Mouse (Mus musculus) lung, postnatal 0 days (tissue): Measurements from ENCODE around the gene Cldn8.

Source experiments
- CTCF ChIP-seq: IDR thresholded peaks from 2 replicates; pipeline ENCODE4 v1.5.1; 2016; ENCODE audit warnings: antibody characterized with exemption, mild to moderate bottlenecking
- EP300 ChIP-seq: IDR thresholded peaks from 2 replicates; pipeline ENCODE4 v1.6.1; 2016; ENCODE audit warnings: antibody characterized with exemption, mild to moderate bottlenecking, control low read depth

DNA sequence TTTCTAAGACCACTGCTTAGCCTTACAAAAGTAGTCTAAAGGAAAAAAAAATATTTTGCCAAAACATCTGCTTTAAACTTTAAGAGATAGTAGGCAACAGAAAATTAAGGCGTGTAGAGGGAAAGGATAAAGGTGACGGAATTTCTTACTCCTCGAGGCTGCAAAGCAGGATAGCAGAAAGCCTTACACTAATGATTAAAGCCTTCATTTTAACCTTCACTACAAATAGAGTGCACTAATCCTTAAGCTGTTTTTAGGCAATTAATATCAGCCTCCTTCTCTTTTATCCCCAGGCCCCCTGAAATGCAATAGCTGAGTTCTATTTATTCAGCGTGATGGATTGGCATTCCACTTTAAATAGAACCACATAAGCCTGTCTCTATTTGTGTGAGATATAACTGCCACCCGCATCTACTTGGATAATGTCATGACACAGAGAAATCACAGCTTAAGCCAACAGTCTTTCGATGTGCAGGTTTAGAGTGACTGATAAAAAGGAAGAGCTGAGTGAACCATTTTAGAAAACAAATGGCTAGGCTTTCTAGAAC, 1.3 kb downstream of the Cldn8 start:
- no peak for TF ChIP-seq CTCF
- no peak for TF ChIP-seq EP300
